Mouse (Mus musculus) retina, postnatal 7 days (tissue): ENCODE results near the gene Brd4.

Experiments used
- DNase-seq: peaks from one replicate; pipeline ENCODE4 v3.0.0-alpha.2; 2012; ENCODE audit warnings: low read depth, low spot score

The Brd4 gene

DNA sequence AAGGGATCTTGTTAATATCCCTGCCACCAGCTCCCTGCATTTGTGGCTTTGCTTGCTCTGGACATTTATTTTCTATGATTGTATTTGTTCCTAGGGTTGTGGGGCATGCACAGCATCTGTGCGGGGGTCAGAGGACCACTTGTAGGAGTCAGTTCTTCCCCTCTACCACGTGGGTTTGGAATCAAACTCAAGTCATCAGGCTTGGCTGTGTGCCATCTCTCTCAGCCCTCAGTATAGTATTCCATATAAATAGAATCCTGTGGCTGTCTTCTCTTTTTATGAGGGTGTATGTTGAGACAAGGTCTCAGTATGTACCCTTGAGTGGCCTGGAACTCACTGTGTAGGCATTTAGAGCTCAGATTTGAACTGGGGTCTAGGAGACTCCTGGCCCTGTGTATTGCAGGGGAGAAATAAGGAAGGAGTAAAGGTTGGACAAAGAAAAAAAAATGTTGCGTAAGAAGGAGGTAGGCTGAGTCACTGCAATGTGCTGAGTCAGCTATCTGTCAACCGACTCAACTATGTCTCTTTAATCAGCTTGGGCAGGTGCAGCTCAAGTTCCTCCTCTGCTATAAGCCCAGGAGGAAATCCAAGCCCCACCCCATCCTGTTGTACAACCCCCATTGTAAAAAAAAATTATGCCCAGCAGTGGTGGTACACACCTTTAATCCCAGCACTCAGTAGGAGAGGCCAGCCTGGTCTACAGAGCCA is 114.8 kb downstream of the Brd4 start:
- no peak for DNase-seq

GRCm38 (mm10) chr17:32166687-32167086 is 117.8 kb downstream of the Brd4 start, which contains the start of gene Notch3:
Notch3 (minus strand) TSS chr17:32166852.
- no peak for DNase-seq

- peak; percentile 44 for DNase-seq
These were observed 118.5 kb downstream of the Brd4 start for GRCm38 (mm10) chr17:32165803-32166595.

- DNase-seq: no peak
These were observed 119.2 kb downstream of the Brd4 start for GRCm38 (mm10) chr17:32165266-32165802.

GRCm38 (mm10) chr17:32164780-32165179 is 119.7 kb downstream of the Brd4 start:
- no peak for DNase-seq

GRCm38 (mm10) chr17:32163910-32164650 is 120.4 kb downstream of the Brd4 start:
- no peak for DNase-seq

DNA sequence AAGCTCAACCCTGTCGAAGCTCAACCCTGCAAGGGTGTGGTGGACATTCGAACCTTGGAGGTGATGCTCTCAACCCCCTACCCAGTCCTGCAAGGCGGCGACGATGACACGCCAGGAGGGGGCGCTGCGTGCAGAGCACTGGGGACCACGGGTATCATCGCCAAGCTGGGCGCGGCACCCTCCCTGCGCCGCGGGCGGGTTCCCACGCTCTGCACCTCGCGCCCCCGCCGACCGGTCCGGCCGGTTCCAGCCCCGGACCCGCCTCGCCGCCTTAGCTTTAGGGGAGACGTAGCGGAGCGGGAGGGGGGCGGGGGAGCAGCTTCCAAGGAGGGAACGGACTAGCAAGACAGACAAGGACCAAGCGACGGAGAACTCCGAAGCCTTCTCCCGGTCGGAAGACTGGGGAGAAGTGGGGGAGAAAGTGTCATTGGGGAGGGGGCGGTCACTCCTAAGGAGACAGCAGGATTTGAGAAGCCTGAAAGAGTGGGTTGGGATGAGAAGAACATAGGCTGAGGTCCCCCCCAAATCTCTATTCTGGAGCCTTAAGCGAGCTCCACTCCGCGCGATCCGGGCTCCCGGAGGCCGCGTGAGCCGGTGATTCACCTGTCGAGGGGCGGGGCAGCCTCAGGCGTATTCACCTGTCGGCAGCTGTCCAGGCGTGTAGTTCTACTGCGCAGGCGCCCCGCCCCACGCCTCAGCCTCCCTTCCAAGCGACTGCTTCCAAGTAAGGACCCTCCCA is 122.2 kb downstream of the Brd4 start:
- DNase-seq: peak; percentile 43

- DNase-seq: no peak
These were observed 123.6 kb downstream of the Brd4 start for GRCm38 (mm10) chr17:32160882-32161281.

GRCm38 (mm10) chr17:32158841-32159240 is 125.7 kb downstream of the Brd4 start:
- DNase-seq: no peak

DNA sequence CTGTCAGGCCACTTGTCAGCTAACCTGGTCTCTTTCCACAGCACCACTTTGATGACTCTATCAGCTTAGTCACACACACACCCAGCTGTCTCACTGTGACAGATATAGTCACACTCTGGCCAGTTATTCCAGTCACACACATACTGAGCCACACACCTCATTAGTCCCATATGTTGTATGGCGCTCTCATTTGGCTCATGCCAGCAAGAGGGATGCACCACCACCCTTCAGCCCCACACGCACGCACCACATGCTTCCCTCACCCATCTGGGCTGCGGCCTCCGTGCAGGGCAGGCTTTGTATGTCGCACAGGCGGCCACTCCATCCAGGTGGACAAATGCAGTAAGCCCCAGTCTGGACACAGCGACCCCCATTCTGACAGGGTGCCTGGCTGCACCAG is 137.8 kb downstream of the Brd4 start:
- no peak for DNase-seq
